Mouse (Mus musculus) lung, postnatal 25 days (tissue): Measurements from ENCODE around the gene Gm20870.
"Not testable (repeated sequence)": the region's sequence is repeated elsewhere in the genome, so short reads cannot be mapped to it uniquely, and the experiment has no call there.

Experiments
- DNase-seq: peaks from one replicate; pipeline ENCODE4 v3.0.0; 2022; ENCODE audit warnings: low spot score

The Gm20870 gene

GRCm38 (mm10) chrY:71691743-71692142 lies at the start of gene Gm20870:
Gm20870 (plus strand) TSS chrY:71692043.
- DNase-seq: not testable (repeated sequence)
